Mouse (Mus musculus): ENCODE measurements around the gene Prkar2b.

Gene Prkar2b

GRCm38 (mm10) chr12:32060247-32061089, 628 bp downstream of the Prkar2b start:
- DNase-seq (ENCODE audit: low spot score in 2 of 2) = peak in 1 of 2 experiments; percentile 28

DNA sequence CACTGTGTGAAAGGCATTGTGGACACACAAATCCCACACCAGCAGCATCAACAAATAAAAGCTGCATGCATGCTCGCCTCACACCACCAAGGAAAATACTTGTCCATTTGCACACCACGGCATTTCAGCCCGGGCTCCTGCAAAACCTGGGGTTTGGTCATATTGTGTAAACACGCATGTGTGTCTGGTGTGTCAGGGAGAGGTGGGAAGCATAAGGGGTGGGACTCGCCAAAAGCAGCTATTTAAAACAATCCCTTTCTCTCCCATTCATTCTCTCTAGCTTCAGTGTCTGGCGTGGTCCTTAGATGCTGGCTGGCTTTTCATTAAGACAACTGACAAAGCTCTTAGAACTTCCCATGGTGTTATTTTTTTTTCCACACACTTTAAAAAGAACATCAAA, 1.4 kb downstream of the Prkar2b start:
- DNase-seq (ENCODE audit: low spot score in 2 of 2) = no peak

- no peak for DNase-seq (ENCODE audit: low spot score in 2 of 2)
Observed at GRCm38 (mm10) chr12:32059135-32059534, 2.0 kb downstream of the Prkar2b start.

- DNase-seq (ENCODE audit: low spot score in 2 of 2) = no peak
Observed at GRCm38 (mm10) chr12:32057461-32058199, 3.5 kb downstream of the Prkar2b start.

DNA sequence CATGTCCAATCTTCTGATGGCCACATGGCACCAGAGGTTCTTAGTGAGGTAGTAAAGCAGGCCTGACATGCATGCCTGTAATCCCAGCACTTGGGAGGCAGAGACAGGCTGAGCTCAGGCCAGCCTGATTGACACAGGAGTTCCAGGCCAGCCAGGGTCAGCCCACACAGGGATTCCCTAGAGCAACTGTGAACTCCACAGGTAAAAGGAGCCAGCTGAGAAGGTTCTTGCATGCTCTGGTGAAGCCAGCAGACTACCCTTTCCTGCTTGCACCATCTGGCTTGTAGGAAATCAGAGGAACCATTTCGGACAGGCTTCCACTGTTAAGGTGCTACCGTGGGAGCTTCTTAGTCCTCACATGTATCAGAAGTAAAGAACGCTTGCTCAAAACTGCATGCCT, 5.3 kb downstream of the Prkar2b start:
- no peak for DNase-seq (ENCODE audit: low spot score in 2 of 2)

- peak in 1 of 2 experiments; percentile 22 for DNase-seq (ENCODE audit: low spot score in 2 of 2)
Observed at GRCm38 (mm10) chr12:32054476-32055166, 6.5 kb downstream of the Prkar2b start.

DNA sequence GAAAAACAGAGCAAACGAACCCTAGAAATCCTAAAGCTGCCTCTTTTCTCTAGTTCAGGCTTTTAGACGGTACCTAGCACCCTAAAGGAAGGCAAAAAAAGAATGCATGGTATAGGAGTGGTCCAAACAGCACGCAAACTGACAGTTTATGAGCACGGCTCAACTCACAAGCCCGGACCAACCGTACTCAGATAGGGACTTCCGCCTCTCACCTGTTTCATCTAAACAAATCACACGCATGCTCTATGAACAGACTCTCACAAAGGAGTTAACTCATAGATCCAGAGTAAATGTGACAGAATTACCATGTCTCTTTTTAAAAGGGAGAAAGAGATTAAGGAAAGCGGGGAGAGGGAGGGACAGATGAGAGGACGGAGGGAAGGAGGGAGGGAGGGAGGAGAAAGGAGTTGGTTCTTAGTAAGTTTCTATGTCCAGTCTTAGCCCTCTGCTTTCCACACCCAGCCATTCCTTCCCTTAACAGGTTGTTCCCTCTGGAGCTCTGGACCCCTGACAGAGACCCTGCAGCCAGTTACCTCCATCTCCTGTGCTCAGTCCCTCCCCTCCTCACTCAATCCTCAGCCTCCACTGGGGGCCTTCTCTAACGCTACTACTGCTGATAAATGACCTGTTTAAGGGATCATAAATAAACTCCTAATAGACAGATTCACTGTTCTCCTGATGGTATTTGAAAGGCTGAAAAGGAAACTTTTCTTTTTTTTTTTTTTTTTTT, 7.3 kb downstream of the Prkar2b start:
- no peak for DNase-seq (ENCODE audit: low spot score in 2 of 2)

- DNase-seq (ENCODE audit: low spot score in 2 of 2) = no peak
Observed at GRCm38 (mm10) chr12:32052882-32053281, 8.2 kb downstream of the Prkar2b start.

GRCm38 (mm10) chr12:32050165-32050564, 10.9 kb downstream of the Prkar2b start:
- DNase-seq (ENCODE audit: low spot score in 2 of 2) = peak; percentile 48 to 74

DNA sequence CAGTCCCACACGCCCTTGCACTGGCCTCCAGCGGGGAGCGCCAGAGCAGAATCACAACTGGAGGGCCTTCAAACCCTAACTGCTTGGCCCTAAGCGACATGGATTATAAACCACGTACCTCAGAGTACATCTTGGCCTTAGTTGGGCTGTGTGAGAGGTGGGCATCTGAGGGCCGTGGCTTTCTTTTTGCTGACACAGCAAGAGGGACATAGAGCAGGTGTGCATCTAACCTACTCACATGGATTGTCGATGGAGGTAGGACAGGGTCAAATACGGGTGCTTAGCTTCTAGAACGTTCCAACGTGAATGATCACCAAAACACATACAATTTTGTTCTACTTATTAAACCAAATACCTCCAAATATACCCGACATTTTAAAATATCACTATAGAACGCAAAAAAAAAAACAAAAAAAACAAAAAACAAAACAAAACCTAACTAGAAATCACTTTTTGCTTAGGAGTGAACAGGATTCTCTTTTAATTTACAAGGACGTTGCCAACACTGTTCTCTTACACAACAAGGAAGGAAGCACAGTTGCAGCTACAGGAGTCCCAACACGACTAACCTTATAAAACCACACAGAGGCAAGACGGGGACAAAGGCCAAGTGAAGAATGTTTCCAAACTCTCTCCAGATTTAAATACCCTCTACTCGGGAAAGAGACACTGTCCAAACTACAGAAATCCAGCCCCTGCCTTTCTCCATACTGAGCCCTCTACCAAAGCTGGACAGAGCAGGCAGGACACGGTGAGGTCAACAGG, 15.3 kb downstream of the Prkar2b start:
- no peak for DNase-seq (ENCODE audit: low spot score in 2 of 2)

GRCm38 (mm10) chr12:32044487-32045134, 16.5 kb downstream of the Prkar2b start:
- DNase-seq (ENCODE audit: low spot score in 2 of 2) = no peak

DNA sequence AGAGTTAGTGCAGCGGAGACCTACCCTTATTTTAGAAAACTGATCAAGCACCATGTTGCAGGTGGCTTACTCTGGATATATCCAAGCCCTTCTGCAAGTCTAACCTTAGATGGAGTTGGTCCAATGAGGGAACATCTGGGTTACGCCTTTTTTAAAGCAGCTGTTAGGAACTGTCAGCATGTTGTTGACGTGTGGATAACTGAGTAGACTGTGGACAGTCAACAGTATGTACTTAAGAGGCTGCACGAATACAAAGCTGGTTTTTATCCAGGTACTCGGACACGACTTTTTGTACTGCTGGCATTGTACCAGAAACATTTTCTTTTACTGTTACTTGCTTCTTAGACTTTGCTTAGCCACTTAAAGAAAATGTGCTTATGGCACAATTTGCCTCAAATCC, 27.6 kb downstream of the Prkar2b start:
- no peak for DNase-seq (ENCODE audit: low spot score in 2 of 2)

GRCm38 (mm10) chr12:32032917-32033316, 28.2 kb downstream of the Prkar2b start:
- DNase-seq (ENCODE audit: low spot score in 2 of 2) = no peak

DNA sequence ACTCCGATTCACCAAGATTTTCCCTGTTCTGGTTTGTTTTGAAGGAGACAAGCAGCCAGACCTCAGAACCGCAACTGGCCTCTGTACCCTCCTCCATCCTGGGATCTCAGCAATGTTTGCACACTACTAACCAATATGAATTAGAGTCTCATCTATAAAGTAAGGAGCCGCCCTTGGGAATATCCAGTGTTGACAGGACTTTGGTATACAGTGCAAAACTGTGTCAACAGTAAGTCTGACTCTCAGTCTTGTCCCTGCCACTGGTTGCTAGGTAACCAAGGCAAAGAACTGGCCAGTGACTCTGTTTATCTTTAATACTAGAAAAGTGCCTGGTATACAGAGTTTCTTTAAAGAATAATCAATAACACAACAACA, 42.7 kb downstream of the Prkar2b start:
- DNase-seq (ENCODE audit: low spot score in 2 of 2) = no peak

DNA sequence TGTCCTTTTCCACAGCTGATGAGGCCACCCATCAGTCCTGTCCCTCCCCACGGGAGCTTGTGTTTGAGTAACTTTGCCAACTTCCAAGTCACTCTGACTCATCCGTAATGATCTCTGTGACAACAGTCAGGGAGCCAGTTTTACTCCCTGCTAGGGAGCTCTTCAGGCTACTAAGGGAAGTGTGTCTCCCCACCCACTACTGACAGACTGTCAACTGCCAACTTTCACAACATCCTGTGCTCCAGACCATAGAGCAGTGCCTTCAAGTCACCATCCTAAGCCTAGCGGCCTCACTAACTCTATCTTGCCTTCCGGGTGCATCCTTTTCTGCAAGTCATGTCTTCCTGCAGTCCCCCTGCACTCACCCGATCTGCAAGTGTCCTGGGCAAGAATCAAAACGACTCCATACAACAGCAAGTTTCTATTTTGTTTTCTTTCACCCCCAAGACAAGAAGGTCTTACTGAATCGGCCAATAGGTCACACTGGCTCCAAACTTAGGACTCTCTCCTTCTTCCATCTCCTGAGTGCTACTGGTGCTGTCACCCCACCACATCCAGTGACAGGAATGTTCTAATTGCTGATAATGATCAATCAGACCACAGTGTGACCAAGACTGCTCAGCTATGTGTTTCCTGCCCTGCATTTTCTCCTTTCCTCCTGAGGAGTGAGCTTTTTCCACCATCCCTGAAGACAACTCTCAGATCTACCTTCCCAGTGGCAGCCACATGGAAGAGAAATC, 43.3 kb downstream of the Prkar2b start:
- DNase-seq (ENCODE audit: low spot score in 2 of 2) = peak; percentile 10 to 41

DNA sequence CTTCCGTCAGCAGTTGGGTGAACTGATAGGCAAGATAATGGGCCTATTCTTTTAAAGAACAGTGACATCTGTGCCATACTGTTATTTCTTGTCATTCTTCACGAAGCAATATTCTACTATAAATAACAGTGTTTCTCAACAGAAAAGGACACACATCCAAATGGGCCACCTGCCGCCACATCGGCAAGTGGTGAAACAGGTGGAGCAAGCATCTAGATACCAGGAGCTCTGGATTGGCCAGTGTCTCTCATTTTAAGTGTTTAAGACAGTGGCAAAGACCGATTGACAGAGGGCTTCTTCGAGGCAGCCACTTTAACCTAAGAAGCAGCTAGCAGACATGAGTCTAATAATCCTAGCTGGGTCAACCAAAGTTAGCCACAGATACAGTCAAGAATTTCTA, 44.6 kb downstream of the Prkar2b start:
- DNase-seq (ENCODE audit: low spot score in 2 of 2) = no peak

- no peak for DNase-seq (ENCODE audit: low spot score in 2 of 2)
Observed at GRCm38 (mm10) chr12:32015268-32015769, 45.8 kb downstream of the Prkar2b start.

GRCm38 (mm10) chr12:32014811-32015210, 46.3 kb downstream of the Prkar2b start:
- DNase-seq (ENCODE audit: low spot score in 2 of 2) = no peak

DNA sequence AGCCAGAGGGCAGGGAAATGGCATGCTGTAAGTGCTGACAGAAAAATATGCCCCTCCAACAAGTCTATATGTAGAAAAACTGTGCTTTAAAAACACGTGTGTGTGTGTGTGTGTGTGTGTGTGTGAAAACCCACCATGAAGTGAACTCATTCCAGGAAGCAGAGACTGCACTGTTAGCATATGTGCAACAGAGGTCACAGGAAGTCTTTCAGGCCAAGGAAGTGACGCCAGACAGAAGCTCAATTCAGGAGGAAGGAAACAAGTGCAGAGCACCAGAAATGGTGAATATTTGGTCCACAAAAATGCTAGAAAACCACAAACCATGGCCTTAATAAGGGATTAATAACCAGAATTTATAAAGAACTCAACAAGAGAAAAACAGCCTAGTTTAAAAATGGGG, 48.9 kb downstream of the Prkar2b start:
- DNase-seq (ENCODE audit: low spot score in 2 of 2) = no peak

DNA sequence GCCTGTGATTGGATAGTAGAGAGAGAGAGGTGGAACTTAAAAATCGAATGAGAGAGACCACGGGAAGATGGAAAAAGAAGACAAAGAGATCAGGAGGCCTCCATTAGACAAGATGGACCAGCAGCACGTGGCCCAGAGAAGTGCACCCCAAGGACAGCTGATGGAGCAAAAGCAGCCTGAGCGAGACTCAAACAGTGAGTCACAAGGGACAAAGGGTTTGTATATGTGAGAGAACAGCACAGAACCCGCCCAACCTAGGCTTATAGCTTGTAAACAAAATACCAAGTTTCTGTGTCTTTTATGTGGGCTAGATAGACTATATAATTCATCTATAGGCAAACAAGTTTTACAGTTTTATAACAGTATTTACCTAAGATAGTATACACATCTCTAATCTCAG, 50.0 kb downstream of the Prkar2b start:
- DNase-seq (ENCODE audit: low spot score in 2 of 2) = no peak
